Mouse (Mus musculus): ENCODE measurements around the gene Baiap2. TPM values are rescaled to one million over a fixed set of nuclear protein-coding genes. Genes with fewer than 3 reads are reported as not detected.

The Baiap2 gene
- 10 to 100 TPM; 11.3 to 24.0 TPM for total RNA-seq (2021)
- long read RNA-seq, experiment 1, transcript Baiap2-201 (14 exons, 2,394 nt), result major isoform, 12 of 25 reads
- long read RNA-seq, experiment 1, transcript Baiap2-202 (14 exons, 3,518 nt), result minor isoform, 7 of 25 reads
- long read RNA-seq, experiment 1, partial matches to known transcripts, result 0 of 25 reads
- long read RNA-seq, experiment 1, other reads (novel, unspliced or antisense), result 4 of 25 reads
- long read RNA-seq, experiment 2, full-length matches to known transcripts, result 10 of 14 reads
- long read RNA-seq, experiment 2, partial matches to known transcripts, result 1 of 14 reads
- long read RNA-seq, experiment 2, other reads (novel, unspliced or antisense), result 3 of 14 reads

GRCm38 (mm10) chr11:119942727-119943427 lies at the start of gene Baiap2:
Baiap2 (plus strand) TSS chr11:119942763.
- DNase-seq, result peak; percentile 99

GRCm38 (mm10) chr11:119893667-119894236 lies 48.8 kb upstream of the Baiap2 start:
- DNase-seq, result no peak

DNA sequence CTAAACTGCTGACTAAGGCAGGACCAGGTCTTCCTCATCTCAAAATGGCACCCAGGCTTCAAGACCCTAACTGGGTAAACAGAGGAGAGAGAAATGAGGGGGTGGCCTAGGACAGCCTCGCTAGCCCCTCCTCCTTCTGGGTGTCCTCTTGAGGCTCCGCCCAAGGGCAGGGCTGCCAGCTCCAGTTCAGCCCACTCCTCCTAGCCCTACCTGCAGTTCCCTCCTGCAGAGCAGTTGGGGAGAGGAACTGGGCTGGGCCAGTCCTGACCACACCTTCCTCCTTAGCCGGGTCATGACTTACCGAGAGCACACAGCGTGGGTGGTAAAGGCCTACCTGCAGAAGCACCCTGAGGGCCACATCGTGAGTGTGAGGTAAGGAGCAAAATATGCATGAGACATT lies 47.9 kb upstream of the Baiap2 start:
- DNase-seq, result no peak

GRCm38 (mm10) chr11:119897041-119897440 lies 45.5 kb upstream of the Baiap2 start:
- DNase-seq, result no peak

DNA sequence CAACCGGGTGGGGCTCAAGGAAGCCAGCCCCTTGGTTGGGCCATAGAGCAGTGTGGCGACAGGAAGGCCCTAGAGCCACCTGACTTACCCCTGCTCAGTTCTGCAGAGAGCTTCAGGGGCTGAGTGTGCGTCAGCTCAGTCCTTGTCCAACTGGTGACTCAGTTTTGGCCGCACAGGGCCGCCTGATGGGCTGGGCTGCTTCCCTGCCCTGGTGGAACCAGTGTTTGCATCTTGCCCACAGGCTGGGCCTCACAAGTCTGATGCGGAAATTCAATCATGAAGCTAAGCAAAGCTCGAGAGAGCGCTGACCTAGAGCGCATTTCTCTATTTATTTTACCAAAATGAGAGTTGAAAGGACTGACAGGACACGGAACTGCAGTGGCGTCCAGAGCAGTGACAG lies 43.6 kb upstream of the Baiap2 start:
- peak in 1 of 2 experiments; percentile 56 for DNase-seq

DNA sequence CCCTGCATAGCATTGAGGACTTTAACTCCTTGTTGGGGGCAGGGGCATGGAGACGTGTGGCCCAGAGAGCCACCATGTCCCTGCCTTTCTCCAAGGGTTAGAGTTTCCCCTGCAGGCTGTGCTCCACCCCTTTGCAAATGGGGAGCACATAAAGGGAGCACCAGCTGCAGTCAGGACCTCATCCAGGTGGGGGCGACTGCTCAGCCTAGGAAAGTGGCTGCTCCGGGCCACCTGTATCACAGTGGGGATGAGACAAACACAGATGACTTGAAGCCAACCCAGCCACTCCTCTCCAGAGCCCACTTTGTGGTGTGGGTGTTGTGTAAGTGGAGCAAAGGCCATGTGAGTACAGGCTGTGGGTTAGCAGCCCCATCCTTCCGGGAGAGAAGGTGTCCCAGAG lies 41.4 kb upstream of the Baiap2 start:
- DNase-seq, result no peak

GRCm38 (mm10) chr11:119902891-119903290 lies 39.7 kb upstream of the Baiap2 start:
- DNase-seq, result no peak

DNA sequence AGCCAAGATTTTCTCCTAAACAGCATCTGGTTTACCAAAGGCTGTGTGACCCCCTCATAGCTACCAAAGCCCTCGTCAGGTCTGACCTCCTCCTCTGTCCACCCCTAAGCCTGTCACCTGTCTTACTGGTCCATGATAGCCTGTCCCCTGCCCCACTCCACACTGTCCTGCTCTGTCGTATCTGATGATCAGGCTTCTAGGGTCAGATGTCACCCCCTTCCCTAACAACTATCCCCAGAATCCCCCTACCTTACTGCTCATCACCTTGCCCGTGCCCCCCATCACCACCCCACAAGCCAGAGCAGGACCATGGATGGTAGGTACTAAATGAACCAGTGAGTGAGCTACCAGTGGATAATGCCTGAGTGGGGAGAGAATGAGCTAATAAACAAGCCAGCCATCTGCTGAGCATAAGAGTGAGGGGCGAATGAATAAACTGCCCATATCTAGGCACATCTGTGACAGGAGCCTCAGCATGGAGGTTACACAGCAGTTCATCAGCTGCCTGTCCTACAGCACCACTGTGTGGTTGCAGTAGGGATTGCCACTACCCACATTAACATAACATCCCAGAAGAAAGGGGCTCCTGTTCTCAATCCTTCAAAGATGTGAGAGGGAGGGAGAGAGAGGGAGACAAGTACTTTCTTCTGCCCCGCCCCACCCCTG lies 37.8 kb upstream of the Baiap2 start:
- peak; percentile 59 to 75 for DNase-seq

- no peak for DNase-seq
Observed at GRCm38 (mm10) chr11:119905794-119906193, 36.8 kb upstream of the Baiap2 start.

DNA sequence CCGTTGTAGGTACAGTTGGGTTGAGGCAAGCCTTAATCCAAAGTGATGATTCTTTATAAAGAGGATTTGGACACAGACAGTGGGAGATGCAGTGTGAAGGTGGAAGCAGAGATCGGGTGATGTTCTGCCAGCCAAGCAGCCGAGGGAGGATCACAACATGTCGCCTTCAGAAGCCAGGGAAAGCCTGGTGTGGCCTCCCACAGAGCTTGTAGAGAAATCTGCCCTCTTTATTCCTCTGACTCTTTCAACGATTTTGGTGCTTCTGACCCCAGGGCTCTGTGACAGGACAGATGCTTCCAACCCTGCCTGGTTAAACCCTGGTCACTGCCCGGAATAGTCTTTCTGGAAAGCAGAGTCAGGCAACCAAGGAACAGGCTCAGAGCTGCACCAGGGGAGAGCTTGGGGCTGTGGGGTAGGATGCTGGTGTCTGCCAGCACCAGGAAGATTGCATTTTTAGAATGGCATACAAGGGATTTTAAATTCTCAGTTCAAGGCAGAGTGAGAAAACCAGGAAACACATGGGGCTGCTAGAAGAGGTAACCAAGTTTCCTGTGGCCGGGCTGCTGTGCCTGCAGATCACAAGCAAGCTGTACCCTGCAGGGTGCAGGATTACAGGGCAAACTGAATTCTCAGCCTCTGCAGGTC lies 35.4 kb upstream of the Baiap2 start:
- no peak for DNase-seq

- no peak for DNase-seq
Observed at GRCm38 (mm10) chr11:119907711-119908110, 34.9 kb upstream of the Baiap2 start.

GRCm38 (mm10) chr11:119909436-119909835 lies 33.1 kb upstream of the Baiap2 start:
- DNase-seq, result peak; percentile 75 to 83

GRCm38 (mm10) chr11:119912845-119913244 lies 29.7 kb upstream of the Baiap2 start:
- no peak for DNase-seq

DNA sequence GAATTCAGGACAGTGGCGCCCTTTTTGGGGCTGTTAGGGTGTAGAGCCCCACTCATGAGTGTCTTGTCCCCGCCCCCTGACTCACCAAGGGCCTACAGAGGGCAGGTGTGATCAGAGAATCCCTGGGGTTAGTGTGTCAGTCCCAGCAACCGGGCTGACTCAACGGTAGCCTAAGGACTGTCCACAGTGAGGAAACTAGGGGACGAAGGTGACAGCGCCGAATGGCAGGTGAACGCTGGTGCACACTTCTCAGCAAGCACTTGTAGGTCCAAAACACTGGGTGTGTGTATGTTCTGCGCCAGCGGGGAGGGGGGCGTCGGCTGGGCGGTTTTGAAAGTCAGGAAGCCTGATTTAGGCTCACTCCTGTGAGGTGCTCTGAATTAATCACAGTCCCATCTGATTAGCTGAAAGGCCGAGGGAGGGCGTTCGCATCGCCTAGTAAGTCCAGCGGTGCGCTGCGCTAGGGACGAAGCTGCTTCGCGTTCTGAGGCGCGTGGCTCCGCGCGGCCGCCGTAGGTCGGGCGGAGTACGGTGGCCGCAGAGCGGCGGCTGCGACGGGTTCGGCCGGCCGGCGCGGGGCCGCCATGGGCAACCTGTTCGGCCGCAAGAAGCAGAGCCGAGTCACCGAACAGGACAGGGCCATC lies 29.1 kb upstream of the Baiap2 start, which contains the start of gene Chmp6:
Gene Chmp6, plus strand, starts transcription at position 151 of the 644 bp plus-strand sequence.
- peak; percentile 90 to 92 for DNase-seq

GRCm38 (mm10) chr11:119913935-119914314 lies 28.6 kb upstream of the Baiap2 start:
- DNase-seq, result no peak

DNA sequence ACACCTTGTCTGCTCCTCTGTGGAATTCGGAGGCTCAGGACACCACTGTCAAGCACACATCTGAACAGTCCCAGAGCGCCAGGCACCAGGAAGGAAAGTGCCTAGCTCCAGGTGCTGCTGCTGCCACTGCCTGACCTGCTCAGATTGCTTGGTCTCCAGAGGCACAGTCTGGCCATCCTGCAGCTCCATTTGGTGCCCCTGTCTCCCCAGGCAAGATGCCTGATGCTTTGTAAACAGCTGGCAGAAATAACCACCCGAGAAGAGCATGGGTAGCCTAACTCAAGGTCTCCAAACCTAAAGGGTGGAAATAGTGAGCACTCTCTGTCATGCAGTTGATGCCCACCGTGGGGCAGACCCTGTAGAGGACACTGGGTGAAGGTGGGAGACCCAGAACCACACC lies 28.2 kb upstream of the Baiap2 start:
- DNase-seq, result no peak

- DNase-seq, result no peak
Observed at GRCm38 (mm10) chr11:119915666-119916065, 26.9 kb upstream of the Baiap2 start.

GRCm38 (mm10) chr11:119916102-119916790 lies 26.3 kb upstream of the Baiap2 start:
- peak; percentile 63 to 76 for DNase-seq

- DNase-seq, result no peak
Observed at GRCm38 (mm10) chr11:119916834-119917469, 25.6 kb upstream of the Baiap2 start.

GRCm38 (mm10) chr11:119918521-119918920 lies 24.0 kb upstream of the Baiap2 start:
- no peak for DNase-seq

All from adrenal gland, postnatal 36 days (tissue).